Mouse (Mus musculus) cortical plate, adult 2 months (tissue): Measurements from ENCODE around the gene Slit3.

Experiments
- CTCF ChIP-seq: fragments of 200-500 bp; IDR thresholded peaks from 2 replicates; pipeline ENCODE4 v1.5.1; 2011; ENCODE audit warnings: mild to moderate bottlenecking, control low read depth, low read length; ENCODE audit not compliant: insufficient read depth; ENCODE audit errors: extremely low read depth
- POLR2A ChIP-seq: fragments of 200-500 bp; IDR thresholded peaks from 2 replicates; pipeline ENCODE4 v1.6.1; 2011; ENCODE audit warnings: mild to moderate bottlenecking, low read length, control low read depth; ENCODE audit not compliant: insufficient read depth; ENCODE audit errors: extremely low read depth

DNA sequence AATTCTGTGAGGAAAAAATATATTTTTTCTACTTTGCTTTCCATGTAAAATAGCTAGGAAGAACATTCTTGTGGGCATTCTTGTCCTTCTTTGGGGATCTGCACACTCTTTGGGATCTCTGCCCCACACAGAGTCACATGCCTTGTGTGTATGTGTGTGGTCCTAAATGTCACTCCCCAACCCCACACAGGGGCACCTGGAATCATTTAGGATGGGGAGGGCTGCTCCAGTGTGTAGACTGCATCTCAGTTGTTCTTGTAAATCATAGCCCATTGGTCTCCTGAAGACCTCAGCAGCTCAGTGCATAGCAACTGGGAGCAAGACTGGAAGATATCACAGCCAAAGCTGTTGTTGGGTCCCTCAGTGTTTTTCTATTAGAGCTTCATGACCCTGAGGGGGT is 534.8 kb downstream of the Slit3 start:
- TF ChIP-seq POLR2A (no peak), CTCF (no peak)
